Mouse (Mus musculus) skeletal muscle tissue, adult 2 months (tissue): ENCODE results near the gene Bsg.

Experiments used
- DNase-seq: peaks from one replicate; pipeline ENCODE4 v3.0.0-alpha.2; 2012; ENCODE audit warnings: low read depth, low spot score

Gene Bsg

GRCm38 (mm10) chr10:79704970-79705360, 674 bp downstream of the Bsg start:
- DNase-seq = no peak

GRCm38 (mm10) chr10:79705951-79706350, 1.7 kb downstream of the Bsg start:
- DNase-seq = no peak

- DNase-seq = peak; percentile 89
These were observed 2.3 kb downstream of the Bsg start for GRCm38 (mm10) chr10:79706406-79707094.

- DNase-seq = peak; percentile 74
These were observed 2.9 kb downstream of the Bsg start for GRCm38 (mm10) chr10:79707162-79707561.

- DNase-seq = no peak
These were observed 3.5 kb downstream of the Bsg start for GRCm38 (mm10) chr10:79707759-79708158.

GRCm38 (mm10) chr10:79708668-79709067, 4.4 kb downstream of the Bsg start:
- no peak for DNase-seq

GRCm38 (mm10) chr10:79709307-79709706, 5.0 kb downstream of the Bsg start:
- DNase-seq = no peak

- no peak for DNase-seq
These were observed 7.7 kb downstream of the Bsg start for GRCm38 (mm10) chr10:79712029-79712428.

GRCm38 (mm10) chr10:79712499-79713126, 8.3 kb downstream of the Bsg start:
- DNase-seq = peak; percentile 79

- no peak for DNase-seq
These were observed 8.9 kb downstream of the Bsg start for GRCm38 (mm10) chr10:79713163-79713562.

GRCm38 (mm10) chr10:79714996-79715395, 10.7 kb downstream of the Bsg start:
- DNase-seq = no peak

GRCm38 (mm10) chr10:79716254-79716987, 12.1 kb downstream of the Bsg start, which contains the start of gene Hcn2:
Gene Hcn2, plus strand, starts transcription at chr10:79716634.
- DNase-seq = no peak

- no peak for DNase-seq
These were observed 12.7 kb downstream of the Bsg start for GRCm38 (mm10) chr10:79716988-79717355.

GRCm38 (mm10) chr10:79717640-79718357, 13.5 kb downstream of the Bsg start:
- DNase-seq = no peak

- no peak for DNase-seq
These were observed 16.8 kb downstream of the Bsg start for GRCm38 (mm10) chr10:79721089-79721488.

- DNase-seq = no peak
These were observed 18.8 kb downstream of the Bsg start for GRCm38 (mm10) chr10:79723047-79723446.

- DNase-seq = no peak
These were observed 19.4 kb downstream of the Bsg start for GRCm38 (mm10) chr10:79723692-79724091.

GRCm38 (mm10) chr10:79726090-79726489, 21.8 kb downstream of the Bsg start:
- DNase-seq = peak; percentile 85

GRCm38 (mm10) chr10:79728323-79729249, 24.3 kb downstream of the Bsg start:
- DNase-seq = peak; percentile 71

GRCm38 (mm10) chr10:79729357-79729965, 25.2 kb downstream of the Bsg start:
- DNase-seq = peak; percentile 73
